Mouse (Mus musculus) cerebellum, postnatal 10 days (tissue): ENCODE measurements around the gene Pcsk1.

Experiments
- DNase-seq, 2 experiments: peaks; one replicate each; pipeline ENCODE4 v3.0.0; 2021; ENCODE audit warnings: mixed read lengths in 2 of 2

Gene Pcsk1

GRCm38 (mm10) chr13:75089721-75090410 lies at the start of gene Pcsk1:
Gene Pcsk1 (plus strand): TSS chr13:75089826.
- DNase-seq: peak; percentile 34 to 38

- no peak for DNase-seq
Measured at GRCm38 (mm10) chr13:75058818-75059217, 30.8 kb upstream of the Pcsk1 start.

- DNase-seq: no peak
Measured at GRCm38 (mm10) chr13:75063947-75064346, 25.7 kb upstream of the Pcsk1 start.

GRCm38 (mm10) chr13:75088597-75088996 lies 1.0 kb upstream of the Pcsk1 start:
- peak in 1 of 2 experiments; percentile 3 for DNase-seq

GRCm38 (mm10) chr13:75090411-75090779 lies 769 bp downstream of the Pcsk1 start:
- peak; percentile 73 to 79 for DNase-seq

GRCm38 (mm10) chr13:75091071-75091470 lies 1.4 kb downstream of the Pcsk1 start:
- no peak for DNase-seq

- no peak for DNase-seq
Measured at GRCm38 (mm10) chr13:75095487-75095886, 5.9 kb downstream of the Pcsk1 start.

- no peak for DNase-seq
Measured at GRCm38 (mm10) chr13:75113114-75113513, 23.5 kb downstream of the Pcsk1 start.

- DNase-seq: no peak
Measured at GRCm38 (mm10) chr13:75114007-75114424, 24.4 kb downstream of the Pcsk1 start.

GRCm38 (mm10) chr13:75114838-75115237 lies 25.2 kb downstream of the Pcsk1 start:
- no peak for DNase-seq

- DNase-seq: no peak
Measured at GRCm38 (mm10) chr13:75135833-75136232, 46.2 kb downstream of the Pcsk1 start.

GRCm38 (mm10) chr13:75160661-75161060 lies 71.0 kb downstream of the Pcsk1 start:
- no peak for DNase-seq

- peak; percentile 20 to 24 for DNase-seq
Measured at GRCm38 (mm10) chr13:75163408-75163807, 73.8 kb downstream of the Pcsk1 start.
